Mouse (Mus musculus) cerebral cortex, adult 2 months (tissue): ENCODE results near the gene Kbtbd3.

Source experiments
- WGBS: fragments of 180-500 bp; shearing (Covaris S2); methylation state at CpG from one replicate; pipeline ENCODE4 v1.1.7; 2018; 5-methylcytosine and 5-hydroxymethylcytosine counted together

Kbtbd3 gene

GRCm38 (mm10) chr9:4309351-4310085 is at the start of gene Kbtbd3, which contains the start of gene Aasdhppt:
Gene Kbtbd3, plus strand, starts transcription at chr9:4309833.
Gene Aasdhppt, minus strand, starts transcription at chr9:4309471.
- under 1% methylated on average over 53 of the region's 53 CpGs for WGBS

- whole genome bisulfite sequencing, result 53% methylated on average over 65 of the region's 65 CpGs
These were observed 49.5 kb upstream of the Kbtbd3 start for GRCm38 (mm10) chr9:4259841-4260745.

DNA sequence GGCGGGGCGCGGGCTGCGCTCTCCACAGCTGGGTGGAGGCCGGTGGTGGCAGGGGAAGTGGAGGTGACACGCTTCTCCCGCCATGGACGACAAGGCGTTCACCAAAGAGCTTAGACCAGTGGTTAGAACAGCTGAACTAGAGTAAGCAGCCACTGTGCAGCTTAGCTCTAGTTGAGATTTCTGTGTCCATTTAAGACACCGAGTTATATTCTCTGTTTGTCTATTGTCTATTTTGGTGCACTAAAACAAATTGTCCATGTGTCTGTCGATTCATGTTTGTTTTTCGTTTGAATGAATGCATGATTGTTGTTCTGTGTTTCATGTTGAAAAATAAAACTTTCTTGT is 48.9 kb upstream of the Kbtbd3 start:
- whole genome bisulfite sequencing, result 67% methylated on average over 12 of the region's 12 CpGs

DNA sequence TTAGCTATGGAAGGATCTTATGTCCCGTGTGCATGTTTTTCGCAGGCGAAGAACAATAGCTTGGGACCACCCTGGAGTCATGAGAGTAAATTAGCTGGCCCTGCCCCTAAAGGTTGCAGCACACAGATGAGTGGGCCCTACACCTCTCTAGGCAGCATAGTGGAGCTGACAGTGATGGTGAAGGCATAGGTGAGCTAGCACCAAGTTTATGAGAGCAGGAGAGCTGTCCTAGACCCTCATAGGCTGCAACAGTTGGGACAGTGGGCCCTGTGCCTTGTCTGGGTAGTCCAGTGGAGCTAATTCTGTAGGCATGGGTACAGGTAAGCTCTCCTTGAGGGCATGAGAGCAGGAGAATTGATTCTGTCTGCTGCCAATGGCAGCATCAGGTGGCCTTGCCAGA is 42.8 kb upstream of the Kbtbd3 start:
- 96% methylated on average over 3 of the region's 3 CpGs for WGBS

DNA sequence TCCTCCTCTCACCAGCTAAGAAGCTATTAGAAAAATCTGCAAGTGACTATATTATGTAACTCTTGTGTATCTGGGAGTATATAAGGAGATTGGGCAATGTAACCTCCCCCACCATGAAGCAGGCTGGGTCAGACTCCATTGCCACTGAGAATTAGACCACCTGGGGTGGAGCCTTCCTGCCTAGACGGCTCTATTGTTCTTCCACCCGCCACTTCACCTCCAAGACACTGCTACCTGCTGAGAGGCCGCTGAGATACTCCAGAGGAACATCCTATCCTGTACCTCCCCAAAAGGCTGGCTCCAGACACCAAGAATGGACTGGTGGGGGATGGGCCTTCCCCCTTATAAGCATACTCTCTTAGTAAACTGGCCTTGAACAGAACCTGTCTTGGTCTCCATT is 25.8 kb upstream of the Kbtbd3 start:
- WGBS, result 31% methylated on average over 3 of the region's 3 CpGs

GRCm38 (mm10) chr9:4300466-4300865 is 9.2 kb upstream of the Kbtbd3 start:
- WGBS, result 95% methylated on average over 2 of the region's 2 CpGs

DNA sequence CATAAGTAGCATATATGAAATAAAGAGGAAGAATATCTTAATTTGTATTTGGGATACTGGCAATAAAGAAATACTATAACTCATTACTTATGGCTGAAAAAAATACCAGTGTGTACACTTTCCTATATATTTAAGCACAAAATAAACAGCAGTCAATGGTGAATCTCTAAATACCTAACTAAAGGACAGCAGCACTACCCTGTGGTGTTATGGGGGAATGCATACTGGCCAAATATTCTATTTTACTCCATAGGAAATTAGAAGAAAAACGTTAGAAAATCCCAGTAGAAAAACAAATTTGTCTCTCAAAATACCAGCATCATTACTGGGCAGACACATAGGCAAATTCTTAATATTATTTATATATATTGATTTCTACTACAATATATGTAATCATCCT is 4.8 kb upstream of the Kbtbd3 start:
- WGBS, result 15% methylated on average over 1 of the region's 1 CpGs

- WGBS, result under 1% methylated on average over 36 of the region's 36 CpGs
These were observed 844 bp upstream of the Kbtbd3 start for GRCm38 (mm10) chr9:4308628-4309350.

- 49% methylated on average over 3 of the region's 3 CpGs for WGBS
These were observed 1.1 kb downstream of the Kbtbd3 start for GRCm38 (mm10) chr9:4310706-4311105.

GRCm38 (mm10) chr9:4311162-4311561 is 1.5 kb downstream of the Kbtbd3 start:
- WGBS, result 71% methylated on average over 3 of the region's 3 CpGs

GRCm38 (mm10) chr9:4313946-4314345 is 4.3 kb downstream of the Kbtbd3 start:
- 86% methylated on average over 4 of the region's 4 CpGs for WGBS

- 90% methylated on average over 2 of the region's 2 CpGs for WGBS
These were observed 6.1 kb downstream of the Kbtbd3 start for GRCm38 (mm10) chr9:4315746-4316145.

DNA sequence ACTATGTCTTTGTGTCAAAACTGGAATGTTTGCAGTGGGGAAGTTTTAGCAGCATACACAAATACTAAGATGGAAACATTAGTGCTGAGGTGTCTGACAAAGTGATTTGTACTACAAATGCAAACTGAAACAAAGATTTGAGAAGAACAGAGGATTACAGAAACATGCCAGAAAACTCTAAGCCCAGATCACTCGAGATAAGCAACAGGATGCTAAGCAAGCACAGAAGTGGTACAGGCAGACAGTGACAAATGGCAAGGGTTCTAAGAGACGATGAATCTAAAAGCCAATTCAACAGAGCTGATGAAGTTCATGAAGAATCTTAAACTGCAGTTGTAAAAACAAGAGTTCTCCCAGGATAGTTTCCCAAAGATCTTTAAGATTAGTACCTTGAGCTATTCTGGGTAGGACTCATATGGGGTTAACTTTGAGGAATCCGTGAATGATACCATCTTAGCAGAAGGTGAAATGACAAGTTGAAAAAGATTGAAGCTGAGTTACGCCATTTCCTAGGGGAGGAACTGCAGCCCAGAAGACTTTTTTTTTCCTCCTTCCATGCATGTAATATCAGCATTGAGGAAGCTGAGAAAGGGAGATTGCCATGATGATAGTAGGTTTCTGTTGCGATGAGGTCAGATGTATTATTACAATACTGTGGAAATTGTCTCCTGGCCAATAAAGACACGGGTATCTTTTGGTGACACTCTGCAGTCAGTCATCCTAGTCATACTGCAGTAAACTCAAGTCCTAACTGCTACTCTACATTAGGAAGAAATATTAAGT is 9.5 kb downstream of the Kbtbd3 start:
- 88% methylated on average over 6 of the region's 6 CpGs for WGBS

DNA sequence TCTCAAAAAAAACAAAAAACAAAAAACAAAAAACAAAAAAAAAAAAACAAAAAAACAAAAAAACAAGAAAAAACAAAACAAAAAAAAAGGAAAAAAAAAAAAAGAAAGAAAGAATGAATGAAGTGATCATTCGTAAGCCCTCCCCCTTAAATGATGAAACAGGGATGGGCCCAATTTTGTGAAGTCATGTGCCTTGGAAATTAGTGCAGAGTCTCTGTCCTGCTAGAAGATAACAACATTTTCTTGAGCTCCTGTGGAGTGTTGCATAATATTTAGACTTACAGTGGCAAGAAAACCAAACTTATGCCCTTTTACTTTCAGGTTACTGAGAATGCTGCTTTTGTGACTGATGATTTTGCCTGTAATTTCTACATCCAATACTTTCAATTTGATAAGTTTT is 43.5 kb downstream of the Kbtbd3 start:
- WGBS, result 86% methylated on average over 1 of the region's 1 CpGs

- WGBS, result 1% methylated on average over 31 of the region's 31 CpGs
These were observed 66.4 kb downstream of the Kbtbd3 start, which contains the start of gene Msantd4 for GRCm38 (mm10) chr9:4375828-4376639. Gene Msantd4, plus strand, starts transcription at chr9:4376562.

GRCm38 (mm10) chr9:4376640-4377120 is 67.0 kb downstream of the Kbtbd3 start:
- WGBS, result 1% methylated on average over 15 of the region's 15 CpGs
